Mouse (Mus musculus) olfactory bulb, adult 2 months (tissue): ENCODE results near the gene Inpp4a.

Experiments
- CTCF ChIP-seq: fragments of 200-500 bp; IDR thresholded peaks from 2 replicates; pipeline ENCODE4 v1.5.1; 2012; ENCODE audit warnings: low read depth, mild to moderate bottlenecking, low read length, moderate library complexity; ENCODE audit not compliant: insufficient read depth
- POLR2A ChIP-seq: fragments of 200-500 bp; IDR thresholded peaks from 2 replicates; pipeline ENCODE4 v1.6.1; 2012; ENCODE audit warnings: mild to moderate bottlenecking, low read depth, low read length, moderate library complexity; ENCODE audit not compliant: insufficient read depth

DNA sequence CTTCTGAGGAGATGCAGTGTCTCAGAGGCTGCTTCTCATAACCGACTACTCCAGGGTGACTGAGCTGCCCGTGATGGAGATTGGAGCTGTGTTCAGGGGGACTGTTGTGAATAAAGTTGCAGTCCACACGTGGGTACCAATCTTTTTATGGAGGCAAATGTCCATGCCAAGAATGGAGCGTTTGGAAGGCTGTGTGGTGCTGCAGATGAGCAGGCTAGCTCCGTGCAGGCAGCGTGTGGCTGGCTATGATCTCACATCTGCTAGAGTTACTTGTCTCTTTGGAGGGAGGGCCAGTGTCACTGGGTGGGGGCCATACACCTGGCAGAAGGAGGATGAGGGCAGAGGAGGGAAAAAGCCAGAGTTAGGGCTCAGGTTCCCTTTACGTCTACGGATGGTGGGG lies 59.0 kb downstream of the Inpp4a start:
- TF ChIP-seq CTCF (no peak), POLR2A (no peak)
